Mouse (Mus musculus): ENCODE results near the gene Gm37240. TPM values are rescaled to one million over a fixed set of nuclear protein-coding genes. Genes with fewer than 3 reads are reported as not detected.

Gm37240 gene
- polyA plus RNA-seq, 1 experiment from 2014 or later, result 0.11 TPM

DNA sequence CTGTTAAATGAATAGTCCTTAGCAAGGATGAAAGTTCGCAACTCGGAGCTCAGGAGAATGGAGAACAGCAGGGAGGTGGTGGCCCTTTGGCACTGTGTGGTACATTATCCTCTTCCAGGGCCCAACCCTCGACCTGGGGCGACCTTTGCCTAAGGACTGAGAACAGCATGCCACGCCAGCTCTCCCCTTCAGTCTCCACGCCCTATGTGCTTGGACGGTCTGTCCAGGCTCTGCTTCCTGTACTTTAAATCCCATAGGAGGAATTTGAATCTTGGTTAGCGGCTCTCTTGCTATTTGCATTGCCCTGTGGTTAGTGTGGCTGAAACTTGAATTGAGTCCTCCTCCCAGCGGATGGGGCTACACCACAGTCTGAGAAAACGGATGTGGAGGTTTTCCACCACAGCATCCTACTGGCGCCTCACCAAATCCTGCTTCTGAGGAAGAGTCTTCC, 928 bp upstream of the Gm37240 start:
- Histone ChIP-seq H3K36me3 (ENCODE audit: control insufficient read depth, insufficient read depth, low read length) (no peaks in the 10 kb centered on the region), H3K27me3 (ENCODE audit: control insufficient read depth, insufficient read depth, low read length) (peaks cover 28% of the 10 kb centered on the region), H3K4me1 (ENCODE audit: control insufficient read depth, insufficient read depth, low read length) (peaks cover 12% of the 10 kb centered on the region), H3K4me3 (replicated peaks; ENCODE audit: low read depth, low read length) (peak overlapping the region; percentile 51; the same call in 1 of the 2 replicates), H3K4me2 (ENCODE audit: low read length) (peak overlapping the region; percentile 98), H3K27ac (replicated peaks; ENCODE audit: low read depth, low read length) (no peak overlapping the region), H3K9ac (replicated peaks; ENCODE audit: low read length) (no peak overlapping the region), H3K9me3 (ENCODE audit: control insufficient read depth, low read length) (no peaks in the 10 kb centered on the region)
- DNase-seq (peak; percentile 15), ATAC-seq (ENCODE audit: low FRiP score, low TSS enrichment) (no peak)
- 11% methylated on average over 11 of the region's 11 CpGs for WGBS

DNA sequence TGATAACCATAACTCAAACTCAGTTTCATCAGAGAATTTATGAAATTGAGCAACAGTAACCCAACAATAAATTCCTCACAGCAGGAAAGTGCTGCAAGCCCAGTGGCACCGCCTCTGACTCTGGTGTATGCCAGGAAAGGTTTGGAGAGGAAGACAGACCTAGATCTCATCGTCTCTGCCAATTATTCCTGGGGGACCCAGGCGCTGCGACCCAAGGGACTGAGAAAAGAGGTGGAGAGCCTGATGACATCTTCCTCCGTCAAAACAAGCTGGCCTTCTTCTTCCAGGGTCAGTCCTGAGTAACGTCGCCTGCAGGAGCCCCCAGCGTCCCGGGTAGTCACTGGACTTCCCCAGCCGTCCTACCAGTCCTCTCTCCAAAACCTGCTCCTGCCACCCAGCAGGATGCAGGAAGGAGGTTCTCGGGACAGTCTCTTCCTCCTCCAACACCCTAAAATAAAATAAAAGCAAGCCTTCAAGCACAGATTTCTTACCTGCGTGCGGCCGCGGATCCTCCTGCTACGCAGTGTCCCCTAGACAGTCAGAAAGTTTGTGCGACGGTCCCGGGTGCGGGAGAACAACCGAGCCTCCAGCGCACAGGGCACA, 581 bp downstream of the Gm37240 start:
- WGBS, result 3% methylated on average over 22 of the region's 22 CpGs
- Histone ChIP-seq H3K4me1 (ENCODE audit: control insufficient read depth, insufficient read depth, low read length) (peaks cover 12% of the 10 kb centered on the region), H3K4me2 (ENCODE audit: low read length) (peak overlapping the region; percentile 98), H3K27ac (replicated peaks; ENCODE audit: low read depth, low read length) (no peak overlapping the region), H3K4me3 (replicated peaks; ENCODE audit: low read depth, low read length) (peak overlapping the region; percentile 51), H3K36me3 (ENCODE audit: control insufficient read depth, insufficient read depth, low read length) (no peaks in the 10 kb centered on the region), H3K27me3 (ENCODE audit: control insufficient read depth, insufficient read depth, low read length) (peaks cover 28% of the 10 kb centered on the region), H3K9ac (replicated peaks; ENCODE audit: low read length) (peak overlapping the region; percentile 44; the same call in 1 of the 2 replicates), H3K9me3 (ENCODE audit: control insufficient read depth, low read length) (no peaks in the 10 kb centered on the region)
- ATAC-seq (ENCODE audit: low FRiP score, low TSS enrichment) (no peak), DNase-seq (peak; percentile 2)

DNA sequence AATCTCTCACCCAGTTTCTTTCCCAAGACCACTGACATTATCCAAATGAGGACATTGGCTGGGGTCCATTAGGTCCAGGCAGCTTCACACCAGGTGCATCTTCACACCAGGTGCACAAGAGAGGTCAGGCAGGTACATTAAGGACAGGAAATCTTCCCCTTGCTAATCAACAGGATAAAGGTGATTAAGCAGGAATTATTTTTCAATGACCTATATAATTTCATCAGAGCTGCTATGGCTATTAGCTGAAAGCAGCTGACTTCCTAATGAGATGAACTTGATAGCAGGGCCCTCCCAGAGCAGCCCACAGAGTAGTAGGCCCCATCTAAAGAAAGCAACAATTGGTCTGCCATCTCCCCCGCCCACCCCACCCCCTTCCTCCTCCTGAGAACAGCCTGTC, 1.4 kb downstream of the Gm37240 start:
- WGBS, result 14% methylated on average over 1 of the region's 1 CpGs
- Histone ChIP-seq H3K4me1 (ENCODE audit: control insufficient read depth, insufficient read depth, low read length) (peaks cover 12% of the 10 kb centered on the region), H3K4me3 (replicated peaks; ENCODE audit: low read depth, low read length) (no peak overlapping the region), H3K9me3 (ENCODE audit: control insufficient read depth, low read length) (no peaks in the 10 kb centered on the region), H3K4me2 (ENCODE audit: low read length) (no peak overlapping the region), H3K9ac (replicated peaks; ENCODE audit: low read length) (no peak overlapping the region), H3K27me3 (ENCODE audit: control insufficient read depth, insufficient read depth, low read length) (peaks cover 28% of the 10 kb centered on the region), H3K27ac (replicated peaks; ENCODE audit: low read depth, low read length) (no peak overlapping the region), H3K36me3 (ENCODE audit: control insufficient read depth, insufficient read depth, low read length) (no peaks in the 10 kb centered on the region)
- ATAC-seq (ENCODE audit: low FRiP score, low TSS enrichment) (no peak), DNase-seq (no peak)

DNA sequence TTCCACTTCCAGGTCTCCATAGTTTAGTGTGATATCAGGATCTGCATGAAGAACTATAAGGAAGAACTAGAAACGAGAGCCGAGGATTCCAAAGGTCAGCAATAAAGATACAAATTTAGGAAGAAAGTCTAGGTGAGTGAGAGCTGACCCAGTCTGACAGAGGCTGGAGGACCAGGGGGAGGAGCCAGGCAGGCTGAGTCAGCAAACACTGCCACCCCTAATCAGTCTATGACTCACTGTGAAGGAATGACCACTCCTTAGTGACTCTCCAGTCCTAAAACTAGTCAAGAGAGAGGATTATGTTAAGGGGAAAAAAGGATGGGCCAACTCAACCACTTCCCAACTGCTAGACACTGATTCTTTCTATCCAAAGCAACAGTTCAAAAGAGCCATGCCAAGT, 6.6 kb downstream of the Gm37240 start:
- H3K4me1 ChIP-seq (ENCODE audit: control insufficient read depth, insufficient read depth, low read length), result no peaks in the 10 kb centered on the region
- no peaks in the 10 kb centered on the region for H3K27me3 ChIP-seq (ENCODE audit: control insufficient read depth, insufficient read depth, low read length)
- no peaks in the 10 kb centered on the region for H3K36me3 ChIP-seq (ENCODE audit: control insufficient read depth, insufficient read depth, low read length)
- WGBS, result 93% methylated on average over 2 of the region's 2 CpGs
- H3K4me2 ChIP-seq (ENCODE audit: low read length), result no peak overlapping the region
- H3K27ac ChIP-seq (replicated peaks; ENCODE audit: low read depth, low read length), result no peak overlapping the region
- ATAC-seq (ENCODE audit: low FRiP score, low TSS enrichment) (no peak), DNase-seq (no peak)
- H3K9ac ChIP-seq (replicated peaks; ENCODE audit: low read length), result no peak overlapping the region
- H3K9me3 ChIP-seq (ENCODE audit: control insufficient read depth, low read length), result no peaks in the 10 kb centered on the region
- no peak overlapping the region for H3K4me3 ChIP-seq (replicated peaks; ENCODE audit: low read depth, low read length)

DNA sequence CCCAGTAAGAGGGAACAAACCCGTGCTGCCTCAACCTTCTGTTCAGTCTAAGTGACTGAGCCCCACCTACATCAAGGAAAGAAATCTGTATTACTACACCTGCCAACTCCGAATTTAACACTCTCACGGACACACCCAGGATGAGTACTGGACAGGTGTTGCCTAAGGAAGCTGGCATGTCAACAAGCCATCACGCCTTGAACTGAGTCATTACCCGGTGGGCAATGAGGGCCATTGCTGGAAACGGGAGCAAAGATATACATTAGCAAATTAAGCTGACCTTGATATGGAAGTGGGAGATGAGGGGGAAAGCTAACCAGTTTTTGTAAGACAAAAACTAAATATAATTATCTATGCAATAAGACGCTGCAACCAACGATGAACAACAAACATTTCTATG, 7.2 kb downstream of the Gm37240 start:
- Histone ChIP-seq H3K4me3 (replicated peaks; ENCODE audit: low read depth, low read length) (no peak overlapping the region), H3K9me3 (ENCODE audit: control insufficient read depth, low read length) (no peaks in the 10 kb centered on the region), H3K27me3 (ENCODE audit: control insufficient read depth, insufficient read depth, low read length) (no peaks in the 10 kb centered on the region), H3K9ac (replicated peaks; ENCODE audit: low read length) (no peak overlapping the region), H3K36me3 (ENCODE audit: control insufficient read depth, insufficient read depth, low read length) (no peaks in the 10 kb centered on the region), H3K4me2 (ENCODE audit: low read length) (no peak overlapping the region), H3K4me1 (ENCODE audit: control insufficient read depth, insufficient read depth, low read length) (no peaks in the 10 kb centered on the region), H3K27ac (replicated peaks; ENCODE audit: low read depth, low read length) (no peak overlapping the region)
- DNase-seq (no peak), ATAC-seq (ENCODE audit: low FRiP score, low TSS enrichment) (no peak)
- WGBS, result 90% methylated on average over 8 of the region's 8 CpGs

DNA sequence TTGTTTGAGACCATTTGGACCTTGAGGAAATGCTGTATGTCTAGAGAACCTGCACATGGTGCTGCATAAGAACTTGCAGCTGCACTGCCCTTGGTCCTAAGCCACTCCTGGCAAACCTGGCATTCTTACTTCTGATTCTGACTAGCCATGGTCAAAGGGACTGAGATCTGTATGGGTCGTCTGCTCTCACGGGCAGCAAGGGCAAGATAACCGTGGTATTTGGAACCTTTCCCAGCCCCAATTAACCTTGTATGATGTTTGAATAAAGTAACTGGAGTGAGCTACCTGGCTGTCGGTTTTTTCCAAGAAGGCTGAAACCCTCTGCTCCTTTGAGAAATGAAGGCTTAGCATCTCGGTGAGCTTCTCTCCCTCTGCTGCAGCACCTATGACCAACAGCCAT, 8.4 kb downstream of the Gm37240 start:
- Histone ChIP-seq H3K36me3 (ENCODE audit: control insufficient read depth, insufficient read depth, low read length) (no peaks in the 10 kb centered on the region), H3K27me3 (ENCODE audit: control insufficient read depth, insufficient read depth, low read length) (no peaks in the 10 kb centered on the region), H3K4me2 (ENCODE audit: low read length) (no peak overlapping the region), H3K27ac (replicated peaks; ENCODE audit: low read depth, low read length) (no peak overlapping the region), H3K4me3 (replicated peaks; ENCODE audit: low read depth, low read length) (no peak overlapping the region), H3K9ac (replicated peaks; ENCODE audit: low read length) (no peak overlapping the region), H3K4me1 (ENCODE audit: control insufficient read depth, insufficient read depth, low read length) (no peaks in the 10 kb centered on the region), H3K9me3 (ENCODE audit: control insufficient read depth, low read length) (no peaks in the 10 kb centered on the region)
- no peak for DNase-seq
- WGBS, result 87% methylated on average over 5 of the region's 5 CpGs
- ATAC-seq (ENCODE audit: low FRiP score, low TSS enrichment), result no peak

DNA sequence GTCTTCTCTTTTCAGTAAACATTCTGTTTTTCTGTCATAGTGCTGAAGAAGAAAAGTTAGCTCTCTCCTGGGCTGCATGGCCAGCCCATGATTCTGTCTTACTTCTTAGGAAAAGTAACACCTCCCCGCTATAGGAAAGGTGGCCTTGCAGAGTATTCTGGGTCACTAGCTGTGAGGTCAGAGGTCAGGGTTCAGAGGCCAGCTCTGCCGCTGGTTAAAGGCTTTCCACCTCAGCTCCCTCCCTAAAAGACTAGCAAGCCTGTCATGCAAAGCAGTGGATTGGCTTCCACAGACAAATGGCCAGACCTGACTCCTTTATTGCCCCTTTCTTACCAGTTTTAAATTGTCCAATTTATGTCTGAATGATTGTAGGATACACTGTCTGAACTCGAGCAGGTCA, 23.3 kb downstream of the Gm37240 start:
- no peak overlapping the region for H3K27ac ChIP-seq (replicated peaks; ENCODE audit: low read depth, low read length)
- no peaks in the 10 kb centered on the region for H3K4me1 ChIP-seq (ENCODE audit: control insufficient read depth, insufficient read depth, low read length)
- no peak overlapping the region for H3K4me3 ChIP-seq (replicated peaks; ENCODE audit: low read depth, low read length)
- ATAC-seq (ENCODE audit: low FRiP score, low TSS enrichment) (no peak), DNase-seq (no peak)
- no peaks in the 10 kb centered on the region for H3K27me3 ChIP-seq (ENCODE audit: control insufficient read depth, insufficient read depth, low read length)
- no peak overlapping the region for H3K4me2 ChIP-seq (ENCODE audit: low read length)
- WGBS, result 16% methylated on average over 3 of the region's 3 CpGs
- H3K9ac ChIP-seq (replicated peaks; ENCODE audit: low read length), result no peak overlapping the region
- H3K9me3 ChIP-seq (ENCODE audit: control insufficient read depth, low read length), result no peaks in the 10 kb centered on the region
- H3K36me3 ChIP-seq (ENCODE audit: control insufficient read depth, insufficient read depth, low read length), result no peaks in the 10 kb centered on the region

DNA sequence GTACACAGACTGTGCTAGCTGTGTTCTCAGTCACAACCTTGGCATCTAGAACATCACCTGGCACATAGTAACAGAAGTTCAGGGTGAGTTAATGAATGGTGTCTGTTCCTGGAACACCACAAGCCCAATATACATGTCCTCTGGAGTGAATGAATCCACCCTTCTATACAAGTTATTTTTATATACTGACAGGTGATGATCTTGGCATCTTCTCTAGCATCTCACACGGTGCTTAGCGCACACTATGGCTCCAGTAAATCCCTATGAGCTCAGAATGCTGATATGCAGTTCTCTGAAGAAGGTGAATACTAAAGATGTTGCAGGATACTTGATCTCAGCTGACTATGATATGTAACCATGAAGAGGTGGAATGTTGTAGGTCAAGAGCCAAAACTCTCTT, 24.4 kb downstream of the Gm37240 start:
- H3K4me2 ChIP-seq (ENCODE audit: low read length), result no peak overlapping the region
- no peak overlapping the region for H3K9ac ChIP-seq (replicated peaks; ENCODE audit: low read length)
- H3K27ac ChIP-seq (replicated peaks; ENCODE audit: low read depth, low read length), result no peak overlapping the region
- 88% methylated on average over 2 of the region's 2 CpGs for WGBS
- ATAC-seq (ENCODE audit: low FRiP score, low TSS enrichment) (no peak), DNase-seq (no peak)
- no peaks in the 10 kb centered on the region for H3K36me3 ChIP-seq (ENCODE audit: control insufficient read depth, insufficient read depth, low read length)
- H3K4me3 ChIP-seq (replicated peaks; ENCODE audit: low read depth, low read length), result no peak overlapping the region
- no peaks in the 10 kb centered on the region for H3K27me3 ChIP-seq (ENCODE audit: control insufficient read depth, insufficient read depth, low read length)
- H3K9me3 ChIP-seq (ENCODE audit: control insufficient read depth, low read length), result no peaks in the 10 kb centered on the region
- no peaks in the 10 kb centered on the region for H3K4me1 ChIP-seq (ENCODE audit: control insufficient read depth, insufficient read depth, low read length)

DNA sequence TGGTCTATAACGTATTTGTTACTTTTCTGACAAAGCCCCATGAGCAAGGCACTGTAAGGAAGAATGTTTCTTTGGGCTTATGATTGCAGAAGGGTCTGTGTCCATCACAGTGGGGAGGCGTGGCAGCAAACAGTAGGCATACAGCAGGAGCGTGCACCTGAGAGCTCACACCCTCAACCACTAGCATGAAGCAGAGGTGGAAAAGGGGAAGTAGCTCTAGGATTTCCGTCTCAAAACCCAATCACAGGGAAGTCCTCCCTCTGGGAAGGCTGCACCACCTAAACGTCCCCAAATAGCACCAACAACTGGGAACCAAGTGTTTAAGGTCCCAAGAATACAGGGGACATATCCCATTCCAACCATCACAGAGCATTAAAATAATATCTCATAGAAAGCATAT, 26.3 kb downstream of the Gm37240 start:
- Histone ChIP-seq H3K27me3 (ENCODE audit: control insufficient read depth, insufficient read depth, low read length) (no peaks in the 10 kb centered on the region), H3K36me3 (ENCODE audit: control insufficient read depth, insufficient read depth, low read length) (no peaks in the 10 kb centered on the region), H3K4me2 (ENCODE audit: low read length) (no peak overlapping the region), H3K4me1 (ENCODE audit: control insufficient read depth, insufficient read depth, low read length) (no peaks in the 10 kb centered on the region), H3K4me3 (replicated peaks; ENCODE audit: low read depth, low read length) (no peak overlapping the region), H3K9ac (replicated peaks; ENCODE audit: low read length) (no peak overlapping the region), H3K9me3 (ENCODE audit: control insufficient read depth, low read length) (no peaks in the 10 kb centered on the region), H3K27ac (replicated peaks; ENCODE audit: low read depth, low read length) (no peak overlapping the region)
- WGBS, result 93% methylated on average over 5 of the region's 5 CpGs
- ATAC-seq (ENCODE audit: low FRiP score, low TSS enrichment) (no peak), DNase-seq (no peak)

Data from midbrain, embryonic 14.5 days (tissue).